Mouse (Mus musculus) limb, embryonic 14.5 days (tissue): Measurements from ENCODE around the gene Nudt5. TPM values are rescaled to one million over a fixed set of nuclear protein-coding genes. Genes with fewer than 3 reads are reported as not detected.
"Not testable (repeated sequence)": the region's sequence is repeated elsewhere in the genome, so short reads cannot be mapped to it uniquely, and the experiment has no call there.

Experiments used
- ATAC-seq: fragments of 200-750 bp; cut with Nextera tagmentation; 2 replicates; pipeline ENCODE4 v1.8.0; 2017; ENCODE audit warnings: low read depth, moderate number of reproducible peaks, moderate TSS enrichment; ENCODE audit not compliant: low FRiP score
- DNase-seq: peaks from one replicate; pipeline ENCODE4 v3.0.0-alpha.2; 2015; ENCODE audit warnings: low spot score
- H3K27ac ChIP-seq: fragments of 300-500 bp; sonication (generic); replicated peaks from 2 replicates; pipeline ENCODE4 v1.5.1; 2014; ENCODE audit warnings: low read depth, mild to moderate bottlenecking, low read length, moderate library complexity, mixed read lengths
- H3K27me3 ChIP-seq: fragments of 300-500 bp; sonication (generic); 2 replicates; pipeline ENCODE4 v1.6.1; 2014; ENCODE audit warnings: low read length, mixed read lengths; ENCODE audit not compliant: control insufficient read depth, insufficient read depth
- H3K36me3 ChIP-seq: fragments of 300-500 bp; sonication (generic); 2 replicates; pipeline ENCODE4 v1.6.1; 2014; ENCODE audit warnings: mild to moderate bottlenecking, low read length, moderate library complexity, mixed read lengths; ENCODE audit not compliant: control insufficient read depth, insufficient read depth
- H3K4me1 ChIP-seq: fragments of 300-500 bp; sonication (generic); 2 replicates; pipeline ENCODE4 v1.6.1; 2014; ENCODE audit warnings: antibody characterized with exemption, low read length, mixed read lengths; ENCODE audit not compliant: control insufficient read depth, insufficient read depth
- H3K4me2 ChIP-seq: fragments of 300-500 bp; sonication (generic); replicated peaks from 2 replicates; pipeline ENCODE4 v1.6.1; 2014; ENCODE audit warnings: low read depth, mild to moderate bottlenecking, low read length, moderate library complexity; ENCODE audit not compliant: severe bottlenecking
- H3K4me3 ChIP-seq: fragments of 300-500 bp; sonication (generic); replicated peaks from 2 replicates; pipeline ENCODE4 v1.5.1; 2014; ENCODE audit warnings: low read length
- H3K9ac ChIP-seq: fragments of 300-500 bp; sonication (generic); 2 replicates; pipeline ENCODE4 v1.6.1; 2014; ENCODE audit warnings: mild to moderate bottlenecking, low read depth, low read length, moderate library complexity; ENCODE audit not compliant: severe bottlenecking
- H3K9me3 ChIP-seq: fragments of 300-500 bp; sonication (generic); 2 replicates; pipeline ENCODE4 v1.6.1; 2016; ENCODE audit warnings: low read length; ENCODE audit not compliant: control insufficient read depth
- POLR2A ChIP-seq: fragments of 200-500 bp; IDR thresholded peaks from 2 replicates; pipeline ENCODE4 v1.8.0; 2012; ENCODE audit warnings: inconsistent platforms, mild to moderate bottlenecking, moderate library complexity, borderline replicate concordance; ENCODE audit not compliant: insufficient read depth, insufficient read length; ENCODE audit errors: extremely low read depth
- WGBS: fragments of 180-500 bp; shearing (Covaris S2); extraction: QIAGEN DNeasy Blood & Tissue Kit; methylation state at CpG from one replicate; pipeline ENCODE4 v1.1.7; 2014; 5-methylcytosine and 5-hydroxymethylcytosine counted together
- polyA plus RNA-seq, 2 experiments: library from polyadenylated mRNA; depleted of rRNA in 1 of 2; stranded (reverse) in 1 of 2; unstranded in 1 of 2; fragments of >200 nt; fragmentation: Nextera tagmentation in 1 of 2; extraction: Ambion mirVana in 1 of 2; gene quantifications; 2 replicates each; pipeline versions ENCODE4 v1.2.1 to v1.2.3; 2012 to 2014

The Nudt5 gene
- polyA plus RNA-seq, 2 experiments = 34.6 to 56.4 TPM

DNA sequence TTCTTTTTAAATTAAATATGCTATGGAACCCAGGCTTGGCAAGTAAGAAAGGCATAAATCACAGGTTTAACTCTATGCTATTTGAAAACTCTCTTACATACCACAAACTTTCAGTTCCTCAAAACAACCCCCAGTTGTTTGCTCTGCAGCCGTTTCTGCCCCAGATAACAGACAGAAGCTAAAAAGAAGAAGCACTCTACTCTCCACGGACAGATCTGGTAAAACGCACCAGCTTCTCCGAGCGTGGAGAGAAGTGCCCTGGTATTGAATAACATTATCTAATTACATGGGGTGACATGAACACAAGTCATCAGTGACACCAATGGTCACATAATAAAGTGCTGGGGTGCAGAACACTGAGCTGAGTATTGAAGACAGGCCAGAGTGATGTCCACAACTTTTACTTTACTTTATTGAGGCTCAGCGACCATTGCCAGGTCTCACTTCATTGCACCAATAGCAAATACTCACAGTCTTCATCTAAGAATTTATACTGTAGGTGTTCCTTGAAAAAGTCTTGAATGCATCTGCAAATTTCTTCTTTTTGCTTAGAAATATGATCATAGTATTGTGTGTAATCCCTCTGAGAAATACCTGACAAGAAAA, 40.3 kb upstream of the Nudt5 start:
- 92% methylated on average over 6 of the region's 6 CpGs for WGBS
- DNase-seq = no peak
- Histone ChIP-seq H3K27me3 (no peaks in the 10 kb centered on the region), H3K9ac (no peak overlapping the region), H3K4me3 (no peak overlapping the region), H3K36me3 (peaks cover 56% of the 10 kb centered on the region), H3K4me1 (no peaks in the 10 kb centered on the region), H3K9me3 (no peaks in the 10 kb centered on the region), H3K27ac (no peak overlapping the region), H3K4me2 (no peak overlapping the region)
- ATAC-seq = no peak
- no peak for TF ChIP-seq POLR2A

DNA sequence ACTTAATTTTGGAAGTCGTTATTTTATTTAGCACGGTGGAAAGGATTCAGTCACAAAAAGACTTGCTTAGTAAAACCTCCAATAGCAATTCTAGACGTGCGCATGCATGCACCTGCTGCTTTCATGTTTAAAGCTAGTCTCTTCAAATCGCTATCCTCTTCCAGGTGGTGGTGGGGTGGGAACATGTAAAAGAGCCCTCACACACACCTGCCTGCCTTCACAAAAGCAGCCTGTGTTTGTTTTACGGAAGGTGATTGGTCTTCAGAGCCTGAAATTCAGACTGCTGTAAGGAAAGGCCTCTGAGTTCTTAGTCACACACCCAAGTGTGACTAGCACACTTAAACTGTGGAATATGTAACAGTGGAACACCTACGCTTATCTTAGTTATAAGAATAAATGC, 39.6 kb upstream of the Nudt5 start:
- Histone ChIP-seq H3K36me3 (peaks cover 58% of the 10 kb centered on the region), H3K9me3 (no peaks in the 10 kb centered on the region), H3K4me2 (no peak overlapping the region), H3K27ac (no peak overlapping the region), H3K4me1 (no peaks in the 10 kb centered on the region), H3K4me3 (no peak overlapping the region), H3K27me3 (no peaks in the 10 kb centered on the region), H3K9ac (no peak overlapping the region)
- 93% methylated on average over 7 of the region's 7 CpGs for WGBS
- DNase-seq (no peak), ATAC-seq (no peak)
- TF ChIP-seq POLR2A = no peak

DNA sequence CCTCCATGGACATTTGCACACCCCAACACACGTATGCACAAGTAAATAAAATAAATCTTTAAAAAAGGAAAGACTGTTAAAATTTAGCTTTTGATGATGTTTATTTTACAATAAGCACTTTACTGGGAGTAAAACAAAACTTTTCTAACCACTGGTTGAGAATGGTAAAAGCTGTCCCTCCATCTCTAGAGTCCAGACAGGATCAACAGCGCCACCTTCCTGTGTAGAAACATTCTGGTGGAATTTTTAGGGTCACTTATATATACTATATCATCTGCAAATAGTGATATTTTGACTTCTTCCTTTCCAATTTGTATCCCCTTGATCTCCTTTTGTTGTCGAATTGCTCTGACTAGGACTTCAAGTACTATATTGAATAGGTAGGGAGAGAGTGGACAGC, 38.6 kb upstream of the Nudt5 start:
- not testable (repeated sequence) for H3K4me3 ChIP-seq, H3K9ac ChIP-seq, H3K9me3 ChIP-seq, H3K27ac ChIP-seq, H3K27me3 ChIP-seq, ATAC-seq, H3K4me2 ChIP-seq, H3K4me1 ChIP-seq
- DNase-seq = peak; percentile 58
- WGBS = 83% methylated on average over 3 of the region's 3 CpGs
- peaks cover 60% of the 10 kb centered on the region for H3K36me3 ChIP-seq

DNA sequence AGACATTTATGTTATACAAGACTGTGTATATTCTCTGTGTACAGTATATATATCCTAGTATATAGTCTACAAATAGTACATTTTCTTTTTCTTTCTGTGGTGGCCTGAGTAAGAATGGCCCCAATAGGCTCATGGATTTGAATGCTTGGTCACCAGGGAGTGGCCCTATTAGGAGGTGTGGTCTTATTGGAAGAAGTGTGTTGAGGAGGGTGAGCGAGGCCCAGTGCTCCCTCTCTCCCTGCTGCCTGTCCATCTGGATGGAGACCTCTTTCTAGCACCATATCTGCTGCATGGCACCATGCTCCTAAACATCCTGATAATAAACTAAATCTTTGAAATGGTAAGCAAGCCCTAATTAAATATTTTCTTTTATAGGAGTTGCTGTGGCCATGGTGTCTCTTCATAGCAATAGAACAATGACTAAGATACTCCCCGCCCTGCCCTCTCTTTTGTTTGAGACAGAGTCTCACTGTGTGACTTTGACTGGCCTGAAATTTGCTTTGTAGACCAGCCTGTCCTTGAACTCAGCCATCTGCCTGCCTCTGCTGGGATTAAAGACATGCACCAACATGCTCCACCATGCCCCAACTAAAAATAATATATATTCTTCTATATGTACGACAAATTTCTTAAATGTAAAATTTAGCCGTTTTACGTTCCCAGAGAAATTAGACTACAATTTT, 34.6 kb upstream of the Nudt5 start:
- Histone ChIP-seq H3K4me3 (no peak overlapping the region), H3K27ac (no peak overlapping the region), H3K4me2 (no peak overlapping the region), H3K27me3 (no peaks in the 10 kb centered on the region), H3K9me3 (no peaks in the 10 kb centered on the region), H3K4me1 (no peaks in the 10 kb centered on the region), H3K36me3 (peaks cover 39% of the 10 kb centered on the region), H3K9ac (no peak overlapping the region)
- no peak for ATAC-seq
- no peak for TF ChIP-seq POLR2A
- DNase-seq = no peak
- WGBS = 96% methylated on average over 5 of the region's 5 CpGs

DNA sequence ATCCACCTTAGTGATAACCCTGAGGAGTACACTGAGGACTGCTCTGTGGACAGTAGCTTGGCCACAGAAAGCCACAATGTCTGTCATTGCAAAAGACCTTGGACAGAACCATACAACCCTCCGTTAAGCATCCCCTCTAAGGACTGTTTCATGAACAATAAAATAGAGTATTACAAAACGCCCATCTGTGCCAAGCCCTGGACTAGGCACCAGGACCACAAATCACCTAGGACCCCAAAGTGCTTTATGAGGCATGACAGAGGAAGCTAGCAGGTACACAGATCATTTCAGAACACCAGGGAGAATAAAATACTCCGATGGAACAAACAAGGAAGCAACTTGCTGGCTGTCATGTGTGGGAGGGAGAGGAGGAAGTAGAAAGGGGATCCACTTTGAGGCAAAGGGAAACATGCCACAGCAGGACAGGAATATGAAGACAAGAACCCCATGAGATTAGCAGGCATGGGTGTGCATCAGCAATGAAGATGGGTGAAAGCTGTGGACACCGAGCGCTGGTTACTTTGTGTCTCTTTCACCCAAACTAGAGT, 33.5 kb upstream of the Nudt5 start:
- Histone ChIP-seq H3K27me3 (no peaks in the 10 kb centered on the region), H3K4me1 (no peaks in the 10 kb centered on the region), H3K4me2 (no peak overlapping the region), H3K36me3 (peaks cover 38% of the 10 kb centered on the region), H3K4me3 (no peak overlapping the region), H3K9ac (no peak overlapping the region), H3K9me3 (no peaks in the 10 kb centered on the region), H3K27ac (no peak overlapping the region)
- DNase-seq (no peak), ATAC-seq (no peak)
- 96% methylated on average over 5 of the region's 5 CpGs for WGBS
- TF ChIP-seq POLR2A = no peak

DNA sequence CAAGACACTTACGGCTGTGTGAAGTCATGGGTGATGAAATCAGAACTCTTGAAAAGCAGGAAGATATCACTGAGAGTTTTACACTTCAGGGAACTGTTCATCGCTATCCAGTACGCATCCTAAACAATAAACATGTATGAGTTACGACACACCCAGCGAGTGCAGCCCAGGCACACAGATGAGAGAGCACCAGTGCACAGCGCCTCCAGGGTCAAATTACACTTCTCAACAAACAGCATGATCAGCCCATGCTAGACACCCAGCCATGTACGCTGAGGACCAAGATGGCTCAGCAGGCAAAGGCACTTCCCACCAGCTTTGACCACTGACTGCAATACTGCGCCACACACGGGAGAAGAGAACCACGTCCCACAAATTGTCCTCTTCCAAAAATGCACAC, 23.6 kb upstream of the Nudt5 start:
- no peak overlapping the region for H3K9ac ChIP-seq
- H3K36me3 ChIP-seq = peaks cover 69% of the 10 kb centered on the region
- DNase-seq (no peak), ATAC-seq (no peak)
- no peak overlapping the region for H3K4me2 ChIP-seq
- no peaks in the 10 kb centered on the region for H3K9me3 ChIP-seq
- no peak for TF ChIP-seq POLR2A
- H3K27ac ChIP-seq = no peak overlapping the region
- 81% methylated on average over 10 of the region's 10 CpGs for WGBS
- H3K4me3 ChIP-seq = no peak overlapping the region
- no peaks in the 10 kb centered on the region for H3K4me1 ChIP-seq
- no peaks in the 10 kb centered on the region for H3K27me3 ChIP-seq
